Mouse (Mus musculus) forebrain, embryonic 10.5 days (tissue): ENCODE results near the gene Anxa6. TPM values are rescaled to one million over a fixed set of nuclear protein-coding genes. Genes with fewer than 3 reads are reported as not detected.

Experiments used
- DNase-seq: peaks from one replicate; pipeline ENCODE4 v3.0.0-alpha.2; 2017; ENCODE audit warnings: low spot score; ENCODE audit errors: extremely low spot score
- H3K27ac ChIP-seq: fragments of 300-500 bp; sonication (generic); 2 replicates; pipeline ENCODE4 v1.5.1; 2016; ENCODE audit warnings: mild to moderate bottlenecking
- H3K27me3 ChIP-seq: fragments of 300-500 bp; sonication (generic); 2 replicates; pipeline ENCODE4 v1.6.1; 2016; ENCODE audit warnings: mild to moderate bottlenecking; ENCODE audit not compliant: poor library complexity, severe bottlenecking
- H3K36me3 ChIP-seq: fragments of 300-500 bp; sonication (generic); replicated peaks from 2 replicates; pipeline ENCODE4 v1.6.1; 2016; ENCODE audit warnings: mild to moderate bottlenecking, moderate library complexity
- H3K4me1 ChIP-seq: fragments of 300-500 bp; sonication (generic); 2 replicates; pipeline ENCODE4 v1.6.1; 2016
- H3K4me3 ChIP-seq: fragments of 300-500 bp; sonication (generic); 2 replicates; pipeline ENCODE4 v1.5.1; 2016; ENCODE audit warnings: mild to moderate bottlenecking, moderate library complexity
- H3K9me3 ChIP-seq: fragments of 300-500 bp; sonication (generic); 2 replicates; pipeline ENCODE4 v1.6.1; 2016; ENCODE audit warnings: mild to moderate bottlenecking, moderate library complexity
- WGBS: fragments of 180-500 bp; shearing (Covaris S2); methylation state at CpG from one replicate; pipeline ENCODE4 v1.1.7; 2016; 5-methylcytosine and 5-hydroxymethylcytosine counted together
- polyA plus RNA-seq: library from polyadenylated mRNA; unstranded; fragments of >200 nt; fragmentation: Nextera tagmentation; extraction: Ambion mirVana; gene quantifications from 2 replicates; pipeline ENCODE4 v1.2.1, GENCODE M21; 2016

The Anxa6 gene
- polyA plus RNA-seq, 1 experiment from 2014 or later = 38.9 TPM

GRCm38 (mm10) chr11:55012551-55013521 is 20.4 kb downstream of the Anxa6 start:
- Histone ChIP-seq H3K27ac (no peak overlapping the region), H3K9me3 (no peaks in the 10 kb centered on the region), H3K27me3 (no peaks in the 10 kb centered on the region), H3K4me1 (peaks cover 3% of the 10 kb centered on the region; the same call in 1 of the 2 replicates), H3K36me3 (peaks cover 23% of the 10 kb centered on the region), H3K4me3 (no peak overlapping the region)
- WGBS = 84% methylated on average over 5 of the region's 5 CpGs
- DNase-seq = no peak

GRCm38 (mm10) chr11:55011440-55011839 is 21.8 kb downstream of the Anxa6 start:
- WGBS = 94% methylated on average over 3 of the region's 3 CpGs
- H3K27ac ChIP-seq = no peak overlapping the region
- H3K9me3 ChIP-seq = no peaks in the 10 kb centered on the region
- peaks cover 26% of the 10 kb centered on the region for H3K36me3 ChIP-seq
- peaks cover 3% of the 10 kb centered on the region; the same call in 1 of the 2 replicates for H3K4me1 ChIP-seq
- H3K4me3 ChIP-seq = no peak overlapping the region
- DNase-seq = no peak
- H3K27me3 ChIP-seq = no peaks in the 10 kb centered on the region

GRCm38 (mm10) chr11:55008230-55008629 is 25.0 kb downstream of the Anxa6 start:
- H3K27ac ChIP-seq = no peak overlapping the region
- H3K9me3 ChIP-seq = no peaks in the 10 kb centered on the region
- 90% methylated on average over 6 of the region's 6 CpGs for WGBS
- H3K4me3 ChIP-seq = no peak overlapping the region
- no peaks in the 10 kb centered on the region for H3K27me3 ChIP-seq
- 0 out of 2 replicates have a peak, but pooled peaks cover 3% of the 10 kb centered on the region for H3K4me1 ChIP-seq
- DNase-seq = no peak
- peaks cover 21% of the 10 kb centered on the region; the same call in 1 of the 2 replicates for H3K36me3 ChIP-seq

- peaks cover 28% of the 10 kb centered on the region for H3K36me3 ChIP-seq
- 84% methylated on average over 5 of the region's 5 CpGs for WGBS
- no peaks in the 10 kb centered on the region for H3K4me1 ChIP-seq
- H3K9me3 ChIP-seq = peaks cover 6% of the 10 kb centered on the region; the same call in 1 of the 2 replicates
- H3K27ac ChIP-seq = no peak overlapping the region
- no peak for DNase-seq
- H3K27me3 ChIP-seq = no peaks in the 10 kb centered on the region
- no peak overlapping the region for H3K4me3 ChIP-seq
These were observed 27.6 kb downstream of the Anxa6 start for GRCm38 (mm10) chr11:55005684-55006083.

GRCm38 (mm10) chr11:55004970-55005502 is 28.2 kb downstream of the Anxa6 start:
- Histone ChIP-seq H3K4me1 (no peaks in the 10 kb centered on the region), H3K27ac (no peak overlapping the region), H3K4me3 (no peak overlapping the region), H3K27me3 (no peaks in the 10 kb centered on the region), H3K9me3 (peaks cover 6% of the 10 kb centered on the region; the same call in 1 of the 2 replicates), H3K36me3 (peaks cover 31% of the 10 kb centered on the region)
- no peak for DNase-seq
- 85% methylated on average over 7 of the region's 7 CpGs for WGBS

- no peak for DNase-seq
- no peaks in the 10 kb centered on the region for H3K27me3 ChIP-seq
- peaks cover 15% of the 10 kb centered on the region for H3K4me1 ChIP-seq
- H3K9me3 ChIP-seq = peaks cover 6% of the 10 kb centered on the region; the same call in 1 of the 2 replicates
- no peak overlapping the region for H3K4me3 ChIP-seq
- 48% methylated on average over 2 of the region's 2 CpGs for WGBS
- H3K27ac ChIP-seq = 0 out of 2 replicates have a peak overlapping the region, but pooled peaks have one; percentile 35
- peaks cover 15% of the 10 kb centered on the region for H3K36me3 ChIP-seq
These were observed 34.5 kb downstream of the Anxa6 start for GRCm38 (mm10) chr11:54998708-54999107.

GRCm38 (mm10) chr11:54998284-54998683 is 35.0 kb downstream of the Anxa6 start:
- Histone ChIP-seq H3K36me3 (peaks cover 15% of the 10 kb centered on the region), H3K4me1 (peaks cover 15% of the 10 kb centered on the region), H3K27ac (no peak overlapping the region), H3K27me3 (no peaks in the 10 kb centered on the region), H3K4me3 (no peak overlapping the region), H3K9me3 (peaks cover 6% of the 10 kb centered on the region; the same call in 1 of the 2 replicates)
- 4% methylated on average over 12 of the region's 12 CpGs for WGBS
- DNase-seq = peak; percentile 71

- WGBS = 67% methylated on average over 7 of the region's 7 CpGs
These were observed 37.1 kb downstream of the Anxa6 start for GRCm38 (mm10) chr11:54996176-54996575.

GRCm38 (mm10) chr11:54989920-54990319 is 43.3 kb downstream of the Anxa6 start:
- Histone ChIP-seq H3K4me1 (no peaks in the 10 kb centered on the region), H3K27ac (no peak overlapping the region), H3K9me3 (0 out of 2 replicates have a peak, but pooled peaks cover 4% of the 10 kb centered on the region)

More at GRCm38 (mm10) chr11:54996176-54996575, 37.1 kb downstream of the Anxa6 start:
- no peak for DNase-seq
- no peak overlapping the region for H3K4me3 ChIP-seq
- peaks cover 5% of the 10 kb centered on the region; the same call in 1 of the 2 replicates for H3K9me3 ChIP-seq
- H3K36me3 ChIP-seq = peaks cover 10% of the 10 kb centered on the region
- peak overlapping the region; percentile 30; the same call in 1 of the 2 replicates for H3K27ac ChIP-seq
- H3K27me3 ChIP-seq = no peaks in the 10 kb centered on the region
- H3K4me1 ChIP-seq = peaks cover 15% of the 10 kb centered on the region

GRCm38 (mm10) chr11:54988754-54989349 is 44.4 kb downstream of the Anxa6 start:
- no peak for DNase-seq
- H3K27me3 ChIP-seq = no peaks in the 10 kb centered on the region
- 0 out of 2 replicates have a peak, but pooled peaks cover 4% of the 10 kb centered on the region for H3K9me3 ChIP-seq
- no peak overlapping the region for H3K4me3 ChIP-seq
- H3K4me1 ChIP-seq = no peaks in the 10 kb centered on the region
- no peak overlapping the region for H3K27ac ChIP-seq
- 0 out of 2 replicates have a peak, but pooled peaks cover 4% of the 10 kb centered on the region for H3K36me3 ChIP-seq
- WGBS = 89% methylated on average over 8 of the region's 8 CpGs

More at GRCm38 (mm10) chr11:54989920-54990319, 43.3 kb downstream of the Anxa6 start:
- Histone ChIP-seq H3K4me3 (no peak overlapping the region), H3K36me3 (0 out of 2 replicates have a peak, but pooled peaks cover 4% of the 10 kb centered on the region), H3K27me3 (no peaks in the 10 kb centered on the region)
- no peak for DNase-seq

- Histone ChIP-seq H3K4me1 (no peaks in the 10 kb centered on the region), H3K9me3 (0 out of 2 replicates have a peak, but pooled peaks cover 4% of the 10 kb centered on the region), H3K4me3 (no peak overlapping the region), H3K36me3 (0 out of 2 replicates have a peak, but pooled peaks cover 4% of the 10 kb centered on the region), H3K27me3 (no peaks in the 10 kb centered on the region), H3K27ac (no peak overlapping the region)
- DNase-seq = peak; percentile 35
- 91% methylated on average over 1 of the region's 1 CpGs for WGBS
These were observed 45.3 kb downstream of the Anxa6 start for GRCm38 (mm10) chr11:54987974-54988373.

- WGBS = 80% methylated on average over 3 of the region's 3 CpGs
These were observed 48.2 kb downstream of the Anxa6 start for GRCm38 (mm10) chr11:54985086-54985485.

More at GRCm38 (mm10) chr11:54985086-54985485, 48.2 kb downstream of the Anxa6 start:
- Histone ChIP-seq H3K36me3 (0 out of 2 replicates have a peak, but pooled peaks cover 10% of the 10 kb centered on the region), H3K4me3 (no peak overlapping the region), H3K27me3 (no peaks in the 10 kb centered on the region), H3K9me3 (0 out of 2 replicates have a peak, but pooled peaks cover 4% of the 10 kb centered on the region), H3K4me1 (no peaks in the 10 kb centered on the region), H3K27ac (no peak overlapping the region)
- DNase-seq = no peak
